Mouse (Mus musculus) myocyte (in vitro differentiated cells): Measurements from ENCODE around the gene Cdhr3.

Experiments
- CEBPB ChIP-seq: IDR thresholded peaks from 2 replicates; pipeline ENCODE4 v1.6.1; 2011; ENCODE audit warnings: mild to moderate bottlenecking, moderate library complexity; ENCODE audit not compliant: poor library complexity, insufficient read depth, severe bottlenecking
- E2F4 ChIP-seq: IDR thresholded peaks from one replicate; pipeline ENCODE4 v1.6.1; 2011; ENCODE audit warnings: mild to moderate bottlenecking, control low read depth, moderate library complexity; ENCODE audit not compliant: insufficient read depth
- MAX ChIP-seq: IDR thresholded peaks from one replicate; pipeline ENCODE4 v1.6.1; 2011; ENCODE audit warnings: low read depth, mild to moderate bottlenecking, control low read depth
- MYOD1 ChIP-seq, 3 experiments: IDR thresholded peaks; one replicate each; pipeline ENCODE4 v1.6.1; 2011; ENCODE audit warnings: control low read depth in 2 of 3, low read depth in 2 of 3, mild to moderate bottlenecking in 2 of 3, moderate library complexity in 1 of 3; ENCODE audit not compliant: insufficient read length in 2 of 3, control insufficient read depth in 1 of 3
- MYOG ChIP-seq, 3 experiments: IDR thresholded peaks; one replicate each; pipeline ENCODE4 v1.6.1; 2011; ENCODE audit warnings: control low read depth in 2 of 3, low read depth in 2 of 3, mild to moderate bottlenecking in 2 of 3; ENCODE audit not compliant: insufficient read length in 2 of 3, control insufficient read depth in 1 of 3, insufficient read depth in 1 of 3
- POLR2A ChIP-seq: IDR thresholded peaks from one replicate; pipeline ENCODE4 v1.6.1; 2011; ENCODE audit warnings: low read depth, mild to moderate bottlenecking, control low read depth, moderate library complexity; ENCODE audit not compliant: insufficient read length
- POLR2AphosphoS2 ChIP-seq: IDR thresholded peaks from one replicate; pipeline ENCODE4 v1.6.1; 2011; ENCODE audit warnings: low read depth, control low read depth; ENCODE audit not compliant: insufficient read length
- REST ChIP-seq: IDR thresholded peaks from one replicate; pipeline ENCODE4 v1.6.1; 2011; ENCODE audit warnings: mild to moderate bottlenecking, control low read depth, moderate library complexity; ENCODE audit not compliant: insufficient read depth, insufficient read length
- SRF ChIP-seq: IDR thresholded peaks from one replicate; pipeline ENCODE4 v1.6.1; 2011; ENCODE audit warnings: low read depth; ENCODE audit not compliant: control insufficient read depth, insufficient read length
- TCF12 ChIP-seq: IDR thresholded peaks from one replicate; pipeline ENCODE4 v1.6.1; 2011; ENCODE audit warnings: mild to moderate bottlenecking, control low read depth; ENCODE audit not compliant: poor library complexity, insufficient read depth, severe bottlenecking
- USF1 ChIP-seq: IDR thresholded peaks from one replicate; pipeline ENCODE4 v1.6.1; 2011; ENCODE audit warnings: low read depth, mild to moderate bottlenecking, control low read depth, moderate library complexity

DNA sequence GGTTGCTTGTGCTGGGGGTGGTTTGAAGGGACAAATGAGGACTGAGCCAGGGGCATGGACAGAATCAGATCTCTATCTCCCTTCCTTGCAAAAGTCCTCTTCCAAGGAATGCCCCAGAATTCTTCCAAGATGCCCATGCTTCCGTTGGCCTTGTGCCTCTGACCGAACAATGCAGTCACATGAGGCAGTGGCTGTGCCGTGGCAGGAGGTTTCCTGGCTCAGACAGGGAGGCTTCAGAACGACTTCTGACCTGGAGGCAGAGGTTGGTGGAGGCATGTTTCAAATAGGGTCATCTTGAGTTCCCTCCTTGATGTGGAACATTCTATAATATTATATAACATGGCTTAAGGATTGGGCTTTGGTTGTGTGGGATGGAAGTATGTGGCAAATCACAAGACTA lies 74.1 kb downstream of the Cdhr3 start:
- no peak for TF ChIP-seq MAX
- no peak for TF ChIP-seq E2F4
- TF ChIP-seq POLR2A = no peak
- TF ChIP-seq TCF12 = no peak
- TF ChIP-seq POLR2AphosphoS2 = no peak
- TF ChIP-seq MYOG (IDR thresholded peaks at IDR 0.05; ENCODE audit: control insufficient read depth in 1 of 3, insufficient read depth in 1 of 3, insufficient read length in 2 of 3, low read depth in 2 of 3) = no peak
- no peak for TF ChIP-seq USF1
- TF ChIP-seq MYOD1 (IDR thresholded peaks at IDR 0.05; ENCODE audit: control insufficient read depth in 1 of 3, insufficient read length in 2 of 3, low read depth in 2 of 3) = no peak
- no peak for TF ChIP-seq SRF
- no peak for TF ChIP-seq REST
- TF ChIP-seq CEBPB = no peak
